Mouse (Mus musculus) urinary bladder, postnatal 14 days (tissue): Measurements from ENCODE around the gene Cpne8.

ENCODE experiments used
- DNase-seq: peaks from one replicate; pipeline ENCODE4 v3.0.0; 2021; ENCODE audit warnings: low spot score

Gene Cpne8

GRCm38 (mm10) chr15:90678985-90679759, at the start of gene Cpne8:
Gene Cpne8, minus strand, starts transcription at chr15:90679432.
- peak; percentile 83 for DNase-seq

DNA sequence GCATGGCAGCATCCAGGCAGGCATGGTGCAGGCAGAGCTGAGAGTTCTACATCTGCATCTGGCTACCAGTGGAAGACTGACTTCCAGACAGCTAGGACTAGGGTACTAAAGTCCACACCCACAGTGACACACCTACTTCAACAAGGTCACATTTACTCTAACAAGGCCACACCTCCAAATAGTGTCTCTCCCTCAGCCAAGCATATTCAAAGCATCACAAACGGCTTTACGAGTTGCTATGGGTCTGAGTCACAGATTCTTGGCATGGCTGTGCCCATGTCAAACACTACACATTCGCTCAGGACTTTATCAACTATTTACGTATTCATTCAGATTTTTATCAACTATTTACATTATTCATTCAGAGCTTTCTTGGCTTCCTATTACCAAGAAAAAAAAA, 38.5 kb upstream of the Cpne8 start:
- DNase-seq, result peak; percentile 36

DNA sequence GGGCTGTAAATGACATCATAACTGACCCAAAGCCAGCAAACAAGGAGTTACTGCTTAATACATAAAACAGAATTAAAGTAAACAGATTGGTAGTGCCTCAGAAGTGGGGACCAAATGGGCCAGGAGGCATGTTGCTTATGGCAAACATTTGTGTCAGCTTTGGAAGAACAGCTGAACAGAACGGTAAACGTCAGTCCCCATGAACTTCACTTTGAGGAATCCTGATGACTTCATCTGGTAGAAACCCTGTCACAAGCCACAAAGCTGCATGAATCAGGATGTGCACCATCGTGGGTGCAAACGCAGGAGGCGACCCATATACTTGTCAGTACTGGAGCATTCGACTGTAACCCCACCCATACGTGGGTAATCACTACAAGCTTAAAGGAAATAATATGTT, 30.1 kb upstream of the Cpne8 start:
- DNase-seq, result no peak

DNA sequence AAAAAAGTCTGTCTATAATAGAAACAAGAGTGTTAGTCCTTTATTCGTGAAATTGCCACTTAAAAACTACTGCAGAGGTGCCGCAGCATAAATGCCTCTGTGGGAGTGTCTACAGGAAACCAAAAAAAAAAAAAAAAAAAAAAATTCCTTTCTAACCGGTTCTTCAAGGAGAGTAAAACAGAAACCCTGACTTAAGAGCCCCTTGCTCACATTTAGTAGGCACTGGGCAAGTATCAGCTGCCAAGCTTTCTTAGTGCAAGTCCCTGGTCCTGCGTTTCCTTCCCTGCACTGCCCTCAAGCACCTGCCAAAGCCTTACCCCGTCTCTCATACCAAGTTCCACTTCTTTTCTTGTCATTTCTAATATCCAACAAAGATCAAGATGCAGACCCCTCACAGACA, 25.1 kb upstream of the Cpne8 start:
- DNase-seq, result no peak

GRCm38 (mm10) chr15:90703502-90704232, 24.4 kb upstream of the Cpne8 start:
- no peak for DNase-seq

DNA sequence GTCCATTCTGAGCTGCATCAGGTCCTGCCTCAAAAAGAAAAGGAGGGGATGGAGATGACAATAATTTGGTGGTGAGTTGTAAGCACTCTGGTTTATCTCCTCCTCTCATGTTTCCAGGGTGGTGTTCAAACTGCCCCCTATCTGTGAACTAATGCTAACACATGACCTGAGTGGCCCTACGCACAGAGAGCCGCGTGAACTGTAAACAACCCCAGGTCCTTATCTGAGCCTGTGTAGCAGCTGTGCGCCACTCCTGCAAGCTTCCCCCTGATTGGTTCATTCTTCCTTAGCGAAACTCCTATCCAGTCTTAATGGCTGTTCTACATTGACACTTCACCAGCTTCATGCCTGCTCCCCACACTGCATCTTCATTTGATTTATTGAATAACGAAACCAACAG, 7.5 kb upstream of the Cpne8 start:
- no peak for DNase-seq

GRCm38 (mm10) chr15:90679760-90680579, 738 bp upstream of the Cpne8 start:
- peak; percentile 72 for DNase-seq

DNA sequence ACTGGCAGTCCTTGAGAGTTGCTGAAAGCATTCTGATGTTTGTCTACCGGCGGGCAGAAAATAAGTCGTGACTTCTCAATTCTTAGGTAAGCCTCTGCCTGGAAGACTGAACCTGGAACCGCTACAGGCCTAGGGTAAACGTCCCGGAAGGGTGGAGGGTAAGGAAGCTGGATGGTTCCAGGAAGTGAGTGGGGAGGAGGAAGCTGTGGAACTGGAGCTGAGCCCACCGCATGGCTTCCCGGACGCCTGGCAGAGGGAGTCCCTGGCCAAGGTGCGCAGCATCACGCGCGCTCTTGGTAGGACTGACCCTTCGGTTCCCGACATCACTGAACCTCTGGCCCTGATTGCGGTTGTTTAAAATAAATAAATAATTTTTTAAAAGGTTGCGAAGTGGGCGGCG, 744 bp downstream of the Cpne8 start:
- peak; percentile 41 for DNase-seq

GRCm38 (mm10) chr15:90669494-90669893, 9.7 kb downstream of the Cpne8 start:
- no peak for DNase-seq

GRCm38 (mm10) chr15:90666893-90667292, 12.3 kb downstream of the Cpne8 start:
- no peak for DNase-seq

GRCm38 (mm10) chr15:90664615-90665014, 14.6 kb downstream of the Cpne8 start:
- DNase-seq, result no peak

DNA sequence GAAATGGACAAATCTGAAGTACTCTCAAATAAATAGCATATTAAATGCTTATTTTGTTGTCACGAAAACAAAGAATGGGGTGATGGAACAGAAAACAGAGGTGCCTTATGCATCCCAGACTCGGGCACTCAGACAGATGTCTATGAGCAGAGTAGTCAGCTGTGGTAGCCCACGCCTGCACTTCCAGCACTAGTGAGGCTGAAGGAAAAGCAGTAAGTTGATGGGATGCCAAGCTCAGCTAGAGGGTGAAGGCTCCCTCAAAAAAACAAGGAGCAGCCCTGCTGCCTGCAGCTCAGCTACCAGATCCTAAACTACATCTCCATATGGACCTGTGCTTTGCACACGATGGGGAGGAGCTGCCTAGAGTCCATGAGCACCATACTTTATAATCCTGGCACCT, 15.6 kb downstream of the Cpne8 start:
- DNase-seq, result no peak

- DNase-seq, result no peak
These were observed 18.5 kb downstream of the Cpne8 start for GRCm38 (mm10) chr15:90660723-90661122.

- no peak for DNase-seq
These were observed 21.2 kb downstream of the Cpne8 start for GRCm38 (mm10) chr15:90658053-90658452.

GRCm38 (mm10) chr15:90656521-90656920, 22.7 kb downstream of the Cpne8 start:
- peak; percentile 58 for DNase-seq

GRCm38 (mm10) chr15:90647011-90647577, 32.1 kb downstream of the Cpne8 start:
- no peak for DNase-seq

DNA sequence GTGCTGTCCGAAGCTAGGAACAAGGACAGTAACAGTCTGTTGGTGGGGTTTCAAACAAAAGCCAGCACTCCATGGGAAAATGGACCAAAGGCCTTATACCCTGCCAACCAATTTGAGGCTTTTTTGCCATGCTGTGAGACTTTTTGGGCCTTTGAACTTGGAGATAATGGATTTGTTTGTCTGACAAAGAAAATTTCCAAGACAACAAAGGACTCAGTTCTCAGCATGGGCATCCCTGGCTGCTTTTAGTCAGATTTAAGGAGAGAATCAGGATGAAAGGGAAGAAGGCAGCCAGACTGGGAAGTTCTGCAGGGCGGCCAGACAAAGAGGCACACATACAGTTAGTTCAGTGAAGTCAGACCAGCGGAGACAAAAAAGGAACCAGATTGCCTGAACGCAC, 32.9 kb downstream of the Cpne8 start:
- no peak for DNase-seq

DNA sequence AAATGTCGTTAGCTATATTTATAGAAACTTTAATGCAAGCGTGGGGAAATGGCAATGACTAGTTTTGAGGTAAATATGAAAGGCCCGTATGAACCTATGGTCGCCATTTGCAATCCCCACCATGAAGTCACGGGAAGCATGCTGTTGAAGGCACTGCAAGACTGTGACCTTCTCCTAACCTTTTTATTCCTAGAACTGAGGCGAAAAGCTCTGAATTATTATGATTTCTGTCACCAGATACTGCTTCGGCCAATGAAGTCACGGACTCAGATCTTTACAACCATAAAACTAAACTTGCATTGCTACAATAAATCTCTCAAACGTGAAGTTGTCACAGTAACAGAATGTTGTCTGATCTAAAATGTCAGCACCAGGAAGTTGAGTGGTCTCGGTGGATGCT, 33.4 kb downstream of the Cpne8 start:
- no peak for DNase-seq

GRCm38 (mm10) chr15:90624201-90624600, 55.0 kb downstream of the Cpne8 start:
- DNase-seq, result no peak

- DNase-seq, result no peak
These were observed 57.2 kb downstream of the Cpne8 start for GRCm38 (mm10) chr15:90622005-90622404.

DNA sequence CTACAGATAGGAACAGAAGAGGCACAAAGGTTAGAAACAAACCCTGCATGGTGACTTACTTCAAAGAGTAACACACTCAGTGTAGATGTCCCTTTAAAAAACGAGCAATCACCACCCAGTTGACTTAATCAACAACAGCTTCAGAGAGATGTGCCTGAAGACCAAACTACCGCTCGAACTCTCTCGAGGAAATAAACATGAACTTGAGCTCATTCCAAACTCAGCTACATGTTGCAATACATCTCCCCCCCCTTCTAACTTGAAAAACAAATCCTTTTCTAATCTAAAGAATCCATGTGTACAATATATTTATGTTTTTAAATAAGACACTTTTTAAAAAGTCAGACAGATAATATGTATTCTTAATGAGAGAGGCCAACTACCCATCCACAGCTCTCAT, 59.5 kb downstream of the Cpne8 start:
- DNase-seq, result no peak

DNA sequence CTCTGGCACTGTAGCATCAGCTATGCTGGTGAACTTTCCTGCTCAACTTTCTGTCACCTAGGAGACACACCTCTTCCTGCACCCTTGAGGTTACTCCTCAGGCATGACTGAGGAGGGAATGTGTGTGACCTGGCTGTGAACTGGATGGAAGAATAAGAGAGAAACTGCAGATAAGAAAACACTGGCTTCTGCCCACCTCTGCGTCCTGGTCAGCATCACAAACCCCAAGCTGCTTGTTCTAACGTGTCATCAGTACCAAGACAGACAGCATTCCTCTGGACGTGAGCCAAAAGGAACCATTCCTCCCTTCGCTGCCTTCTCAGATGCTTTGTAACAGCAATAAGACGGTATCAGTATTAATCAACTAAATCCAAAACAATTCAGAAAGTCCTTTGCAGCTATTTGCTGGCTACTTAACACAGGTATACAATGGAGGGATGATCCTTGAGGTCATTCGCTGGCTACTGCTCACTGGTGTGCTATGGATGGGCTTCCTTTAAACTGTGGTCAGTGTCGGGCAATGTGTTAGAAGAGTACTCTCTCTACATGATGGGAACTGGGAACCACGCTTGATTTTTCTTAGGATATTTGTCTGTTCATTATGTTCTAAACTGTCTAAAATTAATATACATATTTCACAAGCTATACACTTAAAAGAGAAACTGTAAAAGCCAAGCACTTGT, 63.0 kb downstream of the Cpne8 start:
- peak; percentile 78 for DNase-seq
